Mouse (Mus musculus): ENCODE results near the gene Slc24a5.

GRCm38 (mm10) chr2:125031562-125032257 lies 36.2 kb upstream of the Slc24a5 start:
- no peak for TF ChIP-seq MAX (IDR thresholded peaks at IDR 0.05)
- TF ChIP-seq CTCF (IDR thresholded peaks at IDR 0.05; ENCODE audit: control insufficient read depth, insufficient read depth, insufficient read length) = no peak
- no peak for TF ChIP-seq MYOD1 (IDR thresholded peaks at IDR 0.05; ENCODE audit: control insufficient read depth, insufficient read length, low read depth)

All from C2C12 (cell line).